Mouse (Mus musculus) intestine, postnatal 0 days (tissue): ENCODE results near the gene Cacng5. TPM values are rescaled to one million over a fixed set of nuclear protein-coding genes. Genes with fewer than 3 reads are reported as not detected.
A peak's percentile ranks its signal among the peaks of the same experiment; 100 is the strongest.

Experiments
- ATAC-seq: fragments of 200-750 bp; cut with Nextera tagmentation; 2 replicates; pipeline ENCODE4 v1.8.0; 2017; ENCODE audit warnings: mild to moderate bottlenecking, moderate TSS enrichment, moderate library complexity
- H3K27ac ChIP-seq: fragments of 300-500 bp; sonication (generic); 2 replicates; pipeline ENCODE4 v1.5.1; 2014; ENCODE audit warnings: mild to moderate bottlenecking, low read depth, low read length, moderate library complexity
- H3K27me3 ChIP-seq: fragments of 300-500 bp; sonication (generic); replicated peaks from 2 replicates; pipeline ENCODE4 v1.6.1; 2014; ENCODE audit warnings: low read length, mixed read lengths; ENCODE audit not compliant: control insufficient read depth, insufficient read depth
- H3K36me3 ChIP-seq: fragments of 300-500 bp; sonication (generic); 2 replicates; pipeline ENCODE4 v1.6.1; 2014; ENCODE audit warnings: mild to moderate bottlenecking, moderate library complexity; ENCODE audit not compliant: control insufficient read depth, insufficient read depth
- H3K4me1 ChIP-seq: fragments of 300-500 bp; sonication (generic); replicated peaks from 2 replicates; pipeline ENCODE4 v1.6.1; 2014; ENCODE audit warnings: antibody characterized with exemption, low read length, mixed read lengths; ENCODE audit not compliant: control insufficient read depth, insufficient read depth
- H3K4me2 ChIP-seq: fragments of 300-500 bp; sonication (generic); replicated peaks from 2 replicates; pipeline ENCODE4 v1.6.1; 2014; ENCODE audit warnings: low read depth, mild to moderate bottlenecking, moderate library complexity
- H3K4me3 ChIP-seq: fragments of 300-500 bp; sonication (generic); 2 replicates; pipeline ENCODE4 v1.5.1; 2014; ENCODE audit warnings: low read depth, low read length
- H3K9ac ChIP-seq: fragments of 300-500 bp; sonication (generic); 2 replicates; pipeline ENCODE4 v1.6.1; 2014; ENCODE audit warnings: mild to moderate bottlenecking, low read depth, low read length
- H3K9me3 ChIP-seq: fragments of 300-500 bp; sonication (generic); 2 replicates; pipeline ENCODE4 v1.6.1; 2016; ENCODE audit warnings: mixed run types; ENCODE audit not compliant: control insufficient read depth
- CTCF ChIP-seq: sonication (generic); IDR thresholded peaks from 2 replicates; pipeline ENCODE4 v1.5.1; 2016; ENCODE audit warnings: low read depth, mild to moderate bottlenecking, control low read depth, antibody characterized with exemption, moderate library complexity
- WGBS: fragments of 180-500 bp; shearing (Covaris S2); extraction: QIAGEN DNeasy Blood & Tissue Kit; methylation state at CpG from one replicate; pipeline ENCODE4 v1.1.7; 2014; 5-methylcytosine and 5-hydroxymethylcytosine counted together
- polyA plus RNA-seq: library from polyadenylated mRNA; unstranded; fragments of >200 nt; fragmentation: Nextera tagmentation; extraction: Ambion mirVana; gene quantifications from 2 replicates; pipeline ENCODE4 v1.2.1, GENCODE M21; 2015

The Cacng5 gene
- polyA plus RNA-seq, 1 experiment from 2014 or later = 0.29 TPM

DNA sequence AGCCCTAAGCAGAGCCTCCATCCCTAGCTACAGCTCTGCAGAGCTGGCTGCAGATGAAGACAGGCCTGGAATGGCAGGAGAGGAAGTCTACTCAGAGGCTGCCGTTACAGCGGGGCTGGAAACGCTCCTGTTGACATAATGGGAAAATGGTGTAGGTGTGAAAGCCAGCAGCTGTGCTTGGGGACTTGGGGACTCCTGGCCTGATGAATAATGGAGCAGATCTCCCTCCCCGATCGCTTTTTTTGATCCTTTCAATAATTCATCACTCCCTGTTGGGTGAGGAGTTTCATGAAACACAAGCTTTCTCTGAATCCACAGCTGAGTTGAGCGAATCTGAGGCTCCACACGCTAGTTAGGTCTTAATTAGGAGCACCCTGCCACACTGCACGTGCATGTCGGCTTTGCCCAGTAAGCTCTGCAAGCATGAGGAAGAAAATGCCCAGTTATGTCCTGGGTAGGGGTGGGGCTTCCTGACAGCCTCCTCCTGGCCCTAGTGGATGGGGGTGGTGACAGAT lies 2.9 kb upstream of the Cacng5 start:
- Histone ChIP-seq H3K4me1 (no peaks in the 10 kb centered on the region), H3K9me3 (no peaks in the 10 kb centered on the region), H3K27ac (no peak overlapping the region), H3K4me2 (no peak overlapping the region), H3K4me3 (no peak overlapping the region), H3K36me3 (no peaks in the 10 kb centered on the region), H3K27me3 (peaks cover 17% of the 10 kb centered on the region; the same call in 1 of the 2 replicates), H3K9ac (no peak overlapping the region)
- WGBS = 73% methylated on average over 9 of the region's 9 CpGs
- ATAC-seq = no peak
- TF ChIP-seq CTCF = no peak

DNA sequence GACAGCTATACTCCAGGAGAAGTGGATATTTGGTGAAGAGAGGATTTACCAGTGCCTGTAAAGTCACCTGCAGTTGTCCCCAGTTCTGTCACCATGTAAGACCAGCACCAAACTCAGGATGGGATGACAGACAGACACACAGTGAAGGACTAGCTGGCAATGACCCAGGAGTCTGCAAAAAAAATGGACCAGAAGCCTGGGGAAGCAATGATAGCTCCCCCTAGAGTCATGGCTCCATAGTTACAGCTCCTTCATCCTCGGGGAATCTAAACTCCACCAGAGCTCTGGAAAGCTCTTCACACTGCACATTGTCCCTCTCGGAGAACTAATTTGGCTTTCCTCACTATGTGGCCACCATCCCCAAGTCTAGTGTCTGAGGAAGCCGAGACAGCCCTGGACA lies 1.5 kb downstream of the Cacng5 start:
- ATAC-seq = no peak
- no peak overlapping the region for H3K9ac ChIP-seq
- 48% methylated on average over 3 of the region's 3 CpGs for WGBS
- no peaks in the 10 kb centered on the region for H3K4me1 ChIP-seq
- H3K27me3 ChIP-seq = peaks cover 17% of the 10 kb centered on the region; the same call in 1 of the 2 replicates
- H3K27ac ChIP-seq = no peak overlapping the region
- H3K9me3 ChIP-seq = no peaks in the 10 kb centered on the region
- H3K4me2 ChIP-seq = no peak overlapping the region
- no peaks in the 10 kb centered on the region for H3K36me3 ChIP-seq
- TF ChIP-seq CTCF = peak; percentile 38
- no peak overlapping the region for H3K4me3 ChIP-seq

DNA sequence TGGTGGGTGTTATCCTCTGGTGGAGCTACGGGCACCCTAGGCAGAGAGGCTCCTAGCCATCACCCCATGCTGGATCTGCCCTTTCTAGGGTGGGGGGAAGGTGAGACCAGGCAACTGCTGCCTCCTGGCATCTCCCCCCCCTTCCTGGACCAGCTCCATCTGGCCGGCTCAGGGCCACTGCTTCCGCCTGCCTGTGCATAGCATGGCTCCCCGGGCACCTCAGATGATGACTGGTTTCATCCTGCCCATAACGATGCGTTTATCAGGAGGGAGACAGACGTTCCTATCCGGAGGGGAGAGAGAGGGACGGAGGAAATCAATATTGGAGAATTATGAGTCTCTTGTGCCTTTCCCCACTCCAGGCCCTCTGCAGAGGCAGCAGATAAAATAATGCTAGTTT lies 9.5 kb downstream of the Cacng5 start:
- no peak overlapping the region for H3K27ac ChIP-seq
- no peak overlapping the region for H3K4me3 ChIP-seq
- no peaks in the 10 kb centered on the region for H3K4me1 ChIP-seq
- WGBS = 63% methylated on average over 9 of the region's 9 CpGs
- H3K36me3 ChIP-seq = no peaks in the 10 kb centered on the region
- H3K9ac ChIP-seq = no peak overlapping the region
- no peak for TF ChIP-seq CTCF
- no peaks in the 10 kb centered on the region for H3K27me3 ChIP-seq
- ATAC-seq = no peak
- H3K4me2 ChIP-seq = no peak overlapping the region
- H3K9me3 ChIP-seq = no peaks in the 10 kb centered on the region

DNA sequence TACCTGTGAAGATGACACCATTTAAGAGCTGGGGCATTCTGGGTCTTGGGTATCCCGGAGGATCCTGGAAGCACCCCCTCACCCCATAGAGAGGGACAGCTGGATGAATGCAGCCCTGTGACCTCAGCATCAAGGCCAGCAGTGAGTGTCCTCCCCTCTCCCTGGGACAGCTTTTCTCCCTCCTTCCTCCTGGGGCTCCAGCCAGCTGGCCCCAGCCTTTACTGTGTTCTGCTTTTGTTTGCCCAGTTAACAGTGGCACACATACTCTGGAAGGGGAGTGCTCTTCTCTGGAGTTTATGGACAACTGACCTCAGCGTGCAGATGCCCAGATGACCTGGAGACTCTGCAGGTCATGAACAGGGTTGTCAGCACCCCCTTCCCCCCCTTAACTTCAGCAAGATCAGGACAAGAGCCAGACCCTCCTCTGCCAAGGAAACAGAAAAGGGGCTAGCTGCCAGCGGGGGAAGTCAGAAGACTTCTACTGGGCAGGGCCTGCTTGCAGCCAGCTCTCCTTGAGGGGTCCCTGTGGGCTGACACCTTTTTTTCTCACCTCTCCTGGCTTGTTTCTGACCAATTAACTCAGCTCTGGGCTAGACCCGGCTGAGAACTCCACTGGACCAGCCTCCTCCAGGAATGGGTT lies 10.8 kb downstream of the Cacng5 start:
- WGBS = 39% methylated on average over 4 of the region's 4 CpGs

DNA sequence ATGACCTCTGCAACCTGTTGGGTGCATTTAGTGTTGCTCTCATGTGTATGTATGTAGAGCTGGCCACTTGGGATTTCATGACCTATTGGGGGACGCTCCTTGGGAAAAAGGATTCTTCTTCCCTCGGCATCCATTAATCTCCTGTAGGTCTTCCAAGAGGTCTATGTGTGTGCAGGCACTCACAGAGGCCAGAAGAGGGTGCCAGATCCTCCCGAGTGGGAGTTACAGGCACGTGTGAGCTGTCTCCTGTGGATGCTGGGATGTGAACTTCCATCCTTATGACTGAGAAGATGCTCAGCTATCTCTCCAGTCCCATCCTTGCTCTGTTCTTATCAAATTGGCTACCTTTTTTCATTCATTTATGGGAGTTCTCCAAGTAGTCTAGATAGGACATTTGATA lies 14.4 kb downstream of the Cacng5 start:
- TF ChIP-seq CTCF = peak; percentile 50
- Histone ChIP-seq H3K4me1 (no peaks in the 10 kb centered on the region), H3K27me3 (no peaks in the 10 kb centered on the region), H3K9me3 (no peaks in the 10 kb centered on the region), H3K36me3 (no peaks in the 10 kb centered on the region), H3K4me3 (no peak overlapping the region), H3K9ac (no peak overlapping the region), H3K27ac (no peak overlapping the region), H3K4me2 (no peak overlapping the region)
- no peak for ATAC-seq
- WGBS = 37% methylated on average over 4 of the region's 4 CpGs

More for the DNA sequence above, 10.8 kb downstream of the Cacng5 start:
- H3K9me3 ChIP-seq = no peaks in the 10 kb centered on the region
- H3K4me2 ChIP-seq = no peak overlapping the region
- H3K4me3 ChIP-seq = no peak overlapping the region
- TF ChIP-seq CTCF = no peak
- H3K36me3 ChIP-seq = no peaks in the 10 kb centered on the region
- no peak overlapping the region for H3K9ac ChIP-seq
- no peaks in the 10 kb centered on the region for H3K4me1 ChIP-seq
- H3K27me3 ChIP-seq = no peaks in the 10 kb centered on the region
- H3K27ac ChIP-seq = no peak overlapping the region
- ATAC-seq = no peak

DNA sequence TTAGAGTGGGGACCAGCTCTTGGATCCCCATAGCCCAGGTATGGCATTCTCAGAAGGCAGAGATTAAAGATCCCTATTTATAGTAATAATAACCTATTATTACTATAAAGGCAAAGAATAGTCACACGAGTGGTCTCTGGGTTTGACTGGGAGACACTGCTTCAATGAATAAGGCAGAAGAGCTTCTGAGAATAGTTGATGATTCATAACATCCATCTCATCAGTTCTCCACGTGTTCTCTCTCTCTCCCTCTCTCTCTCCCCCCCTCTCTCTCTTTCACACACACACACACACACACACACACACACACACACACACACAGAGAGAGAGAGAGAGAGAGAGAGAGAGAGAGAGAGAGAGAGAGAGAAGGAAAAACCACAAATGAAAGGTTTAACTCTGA lies 16.2 kb downstream of the Cacng5 start:
- TF ChIP-seq CTCF = no peak
- Histone ChIP-seq H3K27me3 (no peaks in the 10 kb centered on the region), H3K4me1 (no peaks in the 10 kb centered on the region), H3K36me3 (no peaks in the 10 kb centered on the region), H3K4me2 (no peak overlapping the region), H3K9me3 (no peaks in the 10 kb centered on the region), H3K9ac (no peak overlapping the region), H3K4me3 (no peak overlapping the region), H3K27ac (no peak overlapping the region)
- ATAC-seq = no peak
- 45% methylated on average over 2 of the region's 2 CpGs for WGBS
